9 mouse cellular contexts compared by ENCODE assay signal in genomic region chr6:17464281-17465025, GRCm38 (mm10). TPM values are rescaled to one million over a fixed set of nuclear protein-coding genes. Genes with fewer than 3 reads are reported as not detected.
DNase-seq lines count a peak whose midpoint lies in the region; ATAC-seq and TF ChIP-seq lines count a peak whose summit lies in the region.
"Had no signal": no experiment of that assay in that cellular context is flagged by ENCODE, and none has a peak within 500 bp of the region (broad histone marks: within the 10 kb centered on the region; RNA-seq: fewer than 3 reads in every experiment).

No protein-coding gene starts in this region.

- H3K4me1 ChIP-seq in ES-E14 (ENCODE audit: control insufficient read depth in 2 of 2, insufficient read depth in 2 of 2, low read length in 2 of 2, poor library complexity in 1 of 2): 0 out of 4 replicates have a peak, but pooled peaks cover 0 to 4% of the 10 kb centered on the region in 2 experiments
- peaks cover 5% of the 10 kb centered on the region; the same call in 1 of the 2 replicates for H3K4me1 ChIP-seq in limb, embryonic 14.5 days (ENCODE audit: control insufficient read depth, insufficient read depth, low read length)
- H3K4me1 ChIP-seq in neural tube, embryonic 15.5 days: peaks cover 17% of the 10 kb centered on the region

- H3K9ac ChIP-seq in ES-E14 (ENCODE audit: insufficient read depth, low read depth, low read length, poor library complexity, severe bottlenecking): peak overlapping the region; percentile 69
- H3K9ac ChIP-seq in limb, embryonic 14.5 days (ENCODE audit: low read depth, low read length, severe bottlenecking): peak overlapping the region; percentile 63
- peak overlapping the region; percentile 50 for H3K9ac ChIP-seq in neural tube, embryonic 15.5 days (replicated peaks)

- TF ChIP-seq POLR2A in limb, embryonic 14.5 days (IDR thresholded peaks at IDR 0.05; ENCODE audit: borderline replicate concordance, extremely low read depth, insufficient read depth, insufficient read length): no peak

- in situ Hi-C loops in ES-E14 (cut with MboI; ENCODE audit: low sequenced_read_pairs in 2 of 2, unreplicated experiment in 2 of 2): no loop called here

- DNase-seq in gastrocnemius, adult 2 months: no peak
- no peak for DNase-seq in gastrocnemius, postnatal 36 days
- peak; percentile 7 for DNase-seq in ES-E14 (ENCODE audit: low read depth, low spot score)
- DNase-seq in limb, embryonic 14.5 days (ENCODE audit: low spot score): no peak
- no peak for DNase-seq in right cerebral cortex, postnatal 25 days
- DNase-seq in cerebellum, postnatal 25 days: no peak

- WGBS in limb, embryonic 14.5 days: 9% methylated on average over 15 of the region's 15 CpGs
- WGBS in neural tube, embryonic 15.5 days: 5% methylated on average over 15 of the region's 15 CpGs

- H3K27me3 ChIP-seq in limb, embryonic 14.5 days (ENCODE audit: control insufficient read depth, insufficient read depth, low read length): peaks cover 24% of the 10 kb centered on the region
- H3K27me3 ChIP-seq in neural tube, embryonic 15.5 days (replicated peaks): peaks cover 6% of the 10 kb centered on the region; the same call in 1 of the 2 replicates

- intact Hi-C loops in gastrocnemius, adult 2 months (cut with DNase I): loop anchor here (5.0 kb wide), 1 partner anchor 357 kb away; no protein-coding TSS in a partner anchor
- intact Hi-C loops in gastrocnemius, postnatal 36 days (cut with DNase I): loop anchor here (5.0 kb wide), 3 partner anchors 83 to 123 kb away; no protein-coding TSS in a partner anchor

- H3K27ac ChIP-seq in gastrocnemius, adult 2 months: peak overlapping the region; percentile 95
- no peak overlapping the region for H3K27ac ChIP-seq in ES-E14 (ENCODE audit: insufficient read depth, low read depth, low read length, poor library complexity, severe bottlenecking)
- no peak overlapping the region for H3K27ac ChIP-seq in limb, embryonic 14.5 days (replicated peaks; ENCODE audit: low read depth, low read length)
- no peak overlapping the region for H3K27ac ChIP-seq in neural tube, embryonic 15.5 days (replicated peaks)

- H3K36me3 ChIP-seq in ES-E14 (ENCODE audit: control insufficient read depth, insufficient read depth, low read length, poor library complexity, severe bottlenecking): no peaks in the 10 kb centered on the region
- no peaks in the 10 kb centered on the region for H3K36me3 ChIP-seq in limb, embryonic 14.5 days (ENCODE audit: control insufficient read depth, insufficient read depth, low read length)
- H3K36me3 ChIP-seq in neural tube, embryonic 15.5 days: no peaks in the 10 kb centered on the region
- H3K36me3 ChIP-seq: G1E had no signal

- H3K4me3 ChIP-seq in gastrocnemius, adult 2 months: peak overlapping the region; percentile 81
- H3K4me3 ChIP-seq in ES-E14 (ENCODE audit: insufficient read depth in 1 of 2, low read depth in 1 of 2, low read length in 2 of 2, poor library complexity in 1 of 2, severe bottlenecking in 1 of 2): peak overlapping the region; percentile 83 to 86
- peak overlapping the region; percentile 65 for H3K4me3 ChIP-seq in limb, embryonic 14.5 days (replicated peaks; ENCODE audit: low read length)
- H3K4me3 ChIP-seq in neural tube, embryonic 15.5 days (replicated peaks): peak overlapping the region; percentile 70

- peak overlapping the region; percentile 96 for H3K4me2 ChIP-seq in limb, embryonic 14.5 days (replicated peaks; ENCODE audit: low read depth, low read length, severe bottlenecking)
- H3K4me2 ChIP-seq in neural tube, embryonic 15.5 days: peak overlapping the region; percentile 99

- no peak for TF ChIP-seq CTCF in gastrocnemius, adult 2 months (IDR thresholded peaks at IDR 0.05)

- H3K9me3 ChIP-seq in ES-E14 (ENCODE audit: control insufficient read depth, insufficient read depth, low read depth, low read length): no peaks in the 10 kb centered on the region
- no peaks in the 10 kb centered on the region for H3K9me3 ChIP-seq in limb, embryonic 14.5 days (ENCODE audit: control insufficient read depth, low read length)
- H3K9me3 ChIP-seq in neural tube, embryonic 15.5 days (replicated peaks): no peaks in the 10 kb centered on the region
- H3K9me3 ChIP-seq: G1E had no signal

- peak; percentile 18 to 30; a peak in 1 of 4 replicates for ATAC-seq in hematopoietic stem cell, adult 5-6 weeks (replicated peaks in 1 of 2; ENCODE audit: insufficient read depth in 1 of 2, low FRiP score in 2 of 2, low TSS enrichment in 1 of 2, low read depth in 1 of 2, poor library complexity in 2 of 2, severe bottlenecking in 2 of 2)
- ATAC-seq in limb, embryonic 14.5 days (ENCODE audit: low FRiP score, low read depth): peak; percentile 18; the same call in 1 of the 2 replicates
- peak; percentile 51 for ATAC-seq in neural tube, embryonic 15.5 days (ENCODE audit: low FRiP score)

TF ChIP-seq in ES-E14, 5 proteins besides CTCF, POLR2A, EP300 and RAD21:
- TF ChIP-seq ZC3H11A (IDR thresholded peaks at IDR 0.05; ENCODE audit: borderline replicate concordance, low read depth, low read length) (no peak), ZNF384 (IDR thresholded peaks at IDR 0.05; ENCODE audit: low read depth, low read length) (no peak), CHD2 (IDR thresholded peaks at IDR 0.05; ENCODE audit: low read depth, low read length) (no peak), MAFK (IDR thresholded peaks at IDR 0.05; ENCODE audit: insufficient read depth, low read depth, low read length) (no peak), HCFC1 (IDR thresholded peaks at IDR 0.05; ENCODE audit: borderline replicate concordance, insufficient read depth, low read length) (no peak)

RNA-seq across cellular contexts. Expression of gene Met, which starts 0.9 kb away (rescaled TPM):
- 10 to 100 TPM in 1 of 2 experiments, 1 to 10 TPM in 1; 6.9 to 10.6 TPM for total RNA-seq in gastrocnemius, adult 2 months (2021)
- total RNA-seq in gastrocnemius, postnatal 36 days (2021): 10 to 100 TPM in 1 of 2 experiments, 1 to 10 TPM in 1; 9.0 to 15.8 TPM
- 6.8 and 7.6 TPM in 2 replicates for total RNA-seq in ES-E14 (2012; rRNA removed)
- 1.2 and 2.6 TPM in 2 replicates for total RNA-seq in hematopoietic stem cell, adult 5-6 weeks (2017)
- polyA plus RNA-seq in limb, embryonic 14.5 days (2012; rRNA removed): 3.8 and 4.3 TPM in 2 replicates
- polyA plus RNA-seq in limb, embryonic 14.5 days (2014; fragmentation: Nextera tagmentation; extraction: Ambion mirVana): 5.9 and 6.0 TPM in 2 replicates
- polyA plus RNA-seq in neural tube, embryonic 15.5 days (2015; fragmentation: Nextera tagmentation; extraction: Ambion mirVana): 2.7 and 3.2 TPM in 2 replicates
- polyA plus RNA-seq: G1E had no signal
